Mouse (Mus musculus): Measurements from ENCODE around the gene Bad. TPM values are rescaled to one million over a fixed set of nuclear protein-coding genes. Genes with fewer than 3 reads are reported as not detected.
A peak's percentile ranks its signal among the peaks of the same experiment; 100 is the strongest.

Gene Bad
- total RNA-seq, 2 experiments from 2014 or later: 37.7 to 38.3 TPM

GRCm38 (mm10) chr19:6994002-6994401 is 52.3 kb downstream of the Bad start:
- DNase-seq (ENCODE audit: low spot score in 2 of 2): no peak
- intact Hi-C loops (cut with DNase I): no loop called here

GRCm38 (mm10) chr19:6994489-6994888 is 52.8 kb downstream of the Bad start:
- intact Hi-C loops (cut with DNase I): no loop called here
- DNase-seq (ENCODE audit: low spot score in 2 of 2): no peak

GRCm38 (mm10) chr19:6995255-6995991 is 53.8 kb downstream of the Bad start:
- no peak for DNase-seq (ENCODE audit: low spot score in 2 of 2)
- intact Hi-C loops (cut with DNase I): no loop called here

GRCm38 (mm10) chr19:6996006-6996405 is 54.3 kb downstream of the Bad start, which contains the start of the genes Nudt22 and Trpt1:
Gene Nudt22 (minus strand): TSS chr19:6996117.
Gene Trpt1 (plus strand): TSS chr19:6996131.
- intact Hi-C loops (cut with DNase I): no loop called here
- peak; percentile 82 to 89 for DNase-seq (ENCODE audit: low spot score in 2 of 2)

- intact Hi-C loops (cut with DNase I): no loop called here
- no peak for DNase-seq (ENCODE audit: low spot score in 2 of 2)
Observed at GRCm38 (mm10) chr19:6997721-6998290, 56.1 kb downstream of the Bad start.

- DNase-seq (ENCODE audit: low spot score in 2 of 2): no peak
- intact Hi-C loops (cut with DNase I): no loop called here
Observed at GRCm38 (mm10) chr19:6999360-7000063, 57.9 kb downstream of the Bad start.

Small RNAs within 50 kb of the gene (microRNA-seq; reads per million reads assigned to microRNA genes)
- gene Mir6990: 6.4 to 6.9 reads per million in 2 experiments

Other genes starting within 250 kb of the Bad start
- 10 to 100 TPM; 30.8 to 36.4 TPM for gene Rps6ka4, start 101.2 kb upstream of the Bad start, total RNA-seq (2021)
- 1 to 10 TPM; 2.0 to 2.2 TPM for gene Ccdc88b, start 83.7 kb upstream of the Bad start, total RNA-seq (2021)
- 10 to 100 TPM; 35.0 to 43.2 TPM for gene Trmt112, start 32.2 kb upstream of the Bad start, total RNA-seq (2021)
- gene Prdx5, start 31.8 kb upstream of the Bad start, total RNA-seq (2021): 100 to 1,000 TPM; 337 to 358 TPM
- 10 to 100 TPM; 60.6 to 65.2 TPM for gene Esrra, start 20.0 kb upstream of the Bad start, total RNA-seq (2021)
- gene Catsperz, start 16.5 kb upstream of the Bad start, total RNA-seq (2021): 10 to 100 TPM; 27.9 to 31.2 TPM
- gene Kcnk4, start 7.3 kb upstream of the Bad start, total RNA-seq (2021): 10 to 100 TPM; 33.2 to 40.7 TPM
- gene Gpr137, start 619 bp downstream of the Bad start, total RNA-seq (2021): 100 to 1,000 TPM in 1 of 2 experiments, 10 to 100 TPM in 1; 99.9 to 100 TPM
- gene Ppp1r14b, start 33.1 kb downstream of the Bad start, total RNA-seq (2021): 10 to 100 TPM; 49.8 to 57.2 TPM
- 10 to 100 TPM; 11.9 to 13.3 TPM for gene Plcb3, start 34.6 kb downstream of the Bad start, total RNA-seq (2021)
- 100 to 1,000 TPM in 1 of 2 experiments, 10 to 100 TPM in 1; 98.0 to 104 TPM for gene Fkbp2, start 38.6 kb downstream of the Bad start, total RNA-seq (2021)
- 10 to 100 TPM; 79.9 to 80.2 TPM for gene Vegfb, start 45.8 kb downstream of the Bad start, total RNA-seq (2021)
- 10 to 100 TPM; 20.1 to 21.0 TPM for gene Dnajc4, start 50.7 kb downstream of the Bad start, total RNA-seq (2021)
- 10 to 100 TPM; 12.5 to 14.3 TPM for gene Nudt22, start 54.3 kb downstream of the Bad start, total RNA-seq (2021)
- 10 to 100 TPM; 18.0 to 22.9 TPM for gene Trpt1, start 54.3 kb downstream of the Bad start, total RNA-seq (2021)
- 1 to 10 TPM; 4.1 to 4.2 TPM for gene Fermt3, start 77.6 kb downstream of the Bad start, total RNA-seq (2021)
- gene Stip1, start 98.1 kb downstream of the Bad start, total RNA-seq (2021): 100 to 1,000 TPM; 191 to 206 TPM
- gene Macrod1, start 114.9 kb downstream of the Bad start, total RNA-seq (2021): 10 to 100 TPM; 12.2 to 13.2 TPM
- gene Flrt1, start 163.9 kb downstream of the Bad start, total RNA-seq (2021): 10 to 100 TPM; 35.3 to 38.0 TPM

Data from left cerebral cortex, postnatal 25 days (tissue).